Mouse (Mus musculus): ENCODE data around the gene Vangl1. TPM values are rescaled to one million over a fixed set of nuclear protein-coding genes. Genes with fewer than 3 reads are reported as not detected.

Vangl1 gene
- polyA plus RNA-seq, 1 experiment, result 41.9 TPM

DNA sequence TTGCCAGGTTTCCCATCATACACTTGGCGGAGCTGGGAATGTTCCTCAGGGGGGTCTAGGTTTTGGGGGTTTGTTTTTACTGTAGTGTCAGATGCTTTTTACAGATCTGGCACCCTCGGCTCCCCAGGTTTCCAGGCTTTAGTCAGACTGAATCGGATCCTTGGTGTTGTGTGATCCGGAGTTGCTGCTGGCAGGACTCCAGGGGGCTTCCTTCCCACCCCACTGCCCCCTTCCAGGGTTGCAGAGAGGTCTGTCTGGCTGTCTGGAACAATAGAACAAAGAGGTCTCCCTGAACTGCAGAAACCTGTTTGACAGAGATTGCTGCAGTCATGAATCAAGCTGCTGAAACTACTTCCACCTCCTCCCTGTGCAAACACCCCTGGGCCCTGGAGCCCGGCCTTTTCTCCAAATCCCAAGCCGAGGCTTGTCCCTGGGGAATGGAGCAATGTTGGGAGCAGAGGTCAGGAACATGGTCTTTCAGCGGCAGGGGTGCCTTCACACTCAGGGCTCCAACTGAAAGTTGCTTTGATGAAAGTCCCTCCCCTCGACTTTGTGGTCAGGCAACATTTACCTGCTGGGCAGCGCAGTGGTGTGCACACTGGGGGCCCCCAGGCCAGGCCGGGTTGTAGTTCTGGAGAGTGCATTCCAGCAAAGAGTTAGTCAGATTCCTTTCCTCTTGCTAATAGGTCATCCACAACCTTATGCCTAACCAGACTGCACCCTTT, 68.9 kb downstream of the Vangl1 start:
- no peak overlapping the region for H3K4me3 ChIP-seq (replicated peaks)
- peaks cover 10% of the 10 kb centered on the region for H3K4me1 ChIP-seq (ENCODE audit: control insufficient read depth)
- peaks cover 28% of the 10 kb centered on the region for H3K27me3 ChIP-seq (ENCODE audit: control insufficient read depth)
- no peak for TF ChIP-seq GATA1 (IDR thresholded peaks at IDR 0.05; ENCODE audit: low read length)
- TF ChIP-seq TAL1 (IDR thresholded peaks at IDR 0.05; ENCODE audit: low read length), result no peak
- H3K9me3 ChIP-seq (ENCODE audit: control insufficient read depth, low read length), result no peaks in the 10 kb centered on the region
- no peaks in the 10 kb centered on the region for H3K36me3 ChIP-seq (ENCODE audit: control insufficient read depth)

DNA sequence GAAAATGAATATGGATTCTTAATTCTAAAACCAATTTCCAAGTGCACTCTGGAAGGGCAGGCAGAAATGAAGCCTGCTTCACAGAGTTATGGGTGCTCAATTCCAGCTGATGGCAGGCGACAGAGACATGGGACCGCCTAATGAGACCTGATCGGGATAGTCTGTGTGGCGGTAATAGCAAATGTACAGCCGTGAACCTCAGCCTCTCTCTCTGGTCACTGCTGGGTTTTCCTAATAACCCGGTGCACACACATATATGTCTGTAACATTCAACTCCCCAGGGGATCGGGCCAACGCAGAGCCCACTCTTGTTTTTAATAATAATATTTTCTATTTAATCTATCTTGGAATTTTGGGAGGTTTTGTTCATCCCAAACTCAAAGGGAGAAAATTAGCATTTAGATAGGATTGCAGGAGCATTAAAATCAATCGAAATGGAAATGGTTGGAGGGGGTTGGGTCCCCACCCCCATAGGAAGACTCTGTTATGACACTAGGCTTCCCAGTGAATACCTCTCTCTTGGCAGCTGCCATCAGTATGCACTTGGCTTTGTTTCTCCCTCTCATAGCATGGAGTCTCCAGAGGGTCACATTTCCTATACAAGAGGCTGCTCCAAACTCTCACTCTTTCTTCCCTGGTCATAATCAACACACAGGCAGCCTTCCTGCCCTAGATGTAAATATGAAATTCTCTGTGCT, 72.7 kb downstream of the Vangl1 start:
- no peak for TF ChIP-seq TAL1 (IDR thresholded peaks at IDR 0.05; ENCODE audit: low read length)
- no peak for TF ChIP-seq GATA1 (IDR thresholded peaks at IDR 0.05; ENCODE audit: low read length)
- no peaks in the 10 kb centered on the region for H3K36me3 ChIP-seq (ENCODE audit: control insufficient read depth)
- H3K27me3 ChIP-seq (ENCODE audit: control insufficient read depth), result peaks cover 11% of the 10 kb centered on the region
- H3K9me3 ChIP-seq (ENCODE audit: control insufficient read depth, low read length), result no peaks in the 10 kb centered on the region
- H3K4me1 ChIP-seq (ENCODE audit: control insufficient read depth), result peaks cover 25% of the 10 kb centered on the region
- no peak overlapping the region for H3K4me3 ChIP-seq (replicated peaks)

GRCm38 (mm10) chr3:102130478-102130877, 74.0 kb downstream of the Vangl1 start:
- H3K36me3 ChIP-seq (ENCODE audit: control insufficient read depth), result no peaks in the 10 kb centered on the region
- no peak overlapping the region for H3K4me3 ChIP-seq (replicated peaks)
- peaks cover under 1% of the 10 kb centered on the region; the same call in 1 of the 2 replicates for H3K27me3 ChIP-seq (ENCODE audit: control insufficient read depth)
- TF ChIP-seq GATA1 (IDR thresholded peaks at IDR 0.05; ENCODE audit: low read length), result no peak
- TF ChIP-seq TAL1 (IDR thresholded peaks at IDR 0.05; ENCODE audit: low read length), result no peak
- H3K9me3 ChIP-seq (ENCODE audit: control insufficient read depth, low read length), result no peaks in the 10 kb centered on the region
- peaks cover 23% of the 10 kb centered on the region for H3K4me1 ChIP-seq (ENCODE audit: control insufficient read depth)

- Histone ChIP-seq H3K4me1 (ENCODE audit: control insufficient read depth) (peaks cover 26% of the 10 kb centered on the region), H3K4me3 (replicated peaks) (no peak overlapping the region), H3K36me3 (ENCODE audit: control insufficient read depth) (no peaks in the 10 kb centered on the region), H3K9me3 (ENCODE audit: control insufficient read depth, low read length) (no peaks in the 10 kb centered on the region), H3K27me3 (ENCODE audit: control insufficient read depth) (no peaks in the 10 kb centered on the region)
- no peak for TF ChIP-seq GATA1 (IDR thresholded peaks at IDR 0.05; ENCODE audit: low read length)
- TF ChIP-seq TAL1 (IDR thresholded peaks at IDR 0.05; ENCODE audit: low read length), result no peak
Observed at GRCm38 (mm10) chr3:102128242-102128641, 76.3 kb downstream of the Vangl1 start.

GRCm38 (mm10) chr3:102127114-102127513, 77.4 kb downstream of the Vangl1 start:
- H3K27me3 ChIP-seq (ENCODE audit: control insufficient read depth), result no peaks in the 10 kb centered on the region
- H3K4me1 ChIP-seq (ENCODE audit: control insufficient read depth), result peaks cover 26% of the 10 kb centered on the region
- H3K4me3 ChIP-seq (replicated peaks), result no peak overlapping the region
- TF ChIP-seq TAL1 (IDR thresholded peaks at IDR 0.05; ENCODE audit: low read length) (no peak), GATA1 (IDR thresholded peaks at IDR 0.05; ENCODE audit: low read length) (no peak)
- H3K36me3 ChIP-seq (ENCODE audit: control insufficient read depth), result no peaks in the 10 kb centered on the region
- H3K9me3 ChIP-seq (ENCODE audit: control insufficient read depth, low read length), result no peaks in the 10 kb centered on the region

- no peaks in the 10 kb centered on the region for H3K36me3 ChIP-seq (ENCODE audit: control insufficient read depth)
- H3K9me3 ChIP-seq (ENCODE audit: control insufficient read depth, low read length), result peaks cover 5% of the 10 kb centered on the region
- H3K27me3 ChIP-seq (ENCODE audit: control insufficient read depth), result no peaks in the 10 kb centered on the region
- H3K4me1 ChIP-seq (ENCODE audit: control insufficient read depth), result peaks cover 36% of the 10 kb centered on the region
- TF ChIP-seq GATA1 (IDR thresholded peaks at IDR 0.05; ENCODE audit: low read length) (no peak), TAL1 (IDR thresholded peaks at IDR 0.05; ENCODE audit: low read length) (no peak)
- H3K4me3 ChIP-seq (replicated peaks), result no peak overlapping the region
Observed at GRCm38 (mm10) chr3:102125546-102125945, 78.9 kb downstream of the Vangl1 start.

DNA sequence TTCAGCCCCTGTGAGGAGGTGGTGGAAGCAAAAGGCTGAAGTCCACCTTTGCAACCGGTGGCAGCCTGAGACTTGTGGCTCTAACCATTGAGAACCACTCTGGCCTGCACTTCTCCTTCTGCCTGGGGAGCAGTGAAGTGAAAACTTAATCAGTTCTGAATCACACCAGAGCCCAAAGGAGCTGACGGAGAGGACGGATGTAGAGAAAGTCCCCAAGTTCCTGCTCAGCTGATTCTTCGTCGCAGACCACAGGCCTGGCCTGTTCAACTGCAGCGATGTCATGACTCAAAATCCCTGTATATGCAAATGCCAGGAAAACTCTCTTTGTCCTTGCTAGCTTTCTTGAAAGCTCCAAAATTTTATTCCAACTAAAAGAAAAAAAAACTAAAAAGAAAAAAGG, 80.8 kb downstream of the Vangl1 start:
- H3K4me1 ChIP-seq (ENCODE audit: control insufficient read depth), result peaks cover 33% of the 10 kb centered on the region
- peaks cover 6% of the 10 kb centered on the region for H3K9me3 ChIP-seq (ENCODE audit: control insufficient read depth, low read length)
- TF ChIP-seq TAL1 (IDR thresholded peaks at IDR 0.05; ENCODE audit: low read length) (no peak), GATA1 (IDR thresholded peaks at IDR 0.05; ENCODE audit: low read length) (no peak)
- H3K27me3 ChIP-seq (ENCODE audit: control insufficient read depth), result peaks cover 3% of the 10 kb centered on the region; the same call in 1 of the 2 replicates
- no peaks in the 10 kb centered on the region for H3K36me3 ChIP-seq (ENCODE audit: control insufficient read depth)
- H3K4me3 ChIP-seq (replicated peaks), result no peak overlapping the region

- Histone ChIP-seq H3K4me3 (replicated peaks) (no peak overlapping the region), H3K9me3 (ENCODE audit: control insufficient read depth, low read length) (peaks cover 6% of the 10 kb centered on the region), H3K27me3 (ENCODE audit: control insufficient read depth) (peaks cover 3% of the 10 kb centered on the region; the same call in 1 of the 2 replicates), H3K4me1 (ENCODE audit: control insufficient read depth) (peaks cover 23% of the 10 kb centered on the region), H3K36me3 (ENCODE audit: control insufficient read depth) (no peaks in the 10 kb centered on the region)
- TF ChIP-seq TAL1 (IDR thresholded peaks at IDR 0.05; ENCODE audit: low read length), result no peak
- no peak for TF ChIP-seq GATA1 (IDR thresholded peaks at IDR 0.05; ENCODE audit: low read length)
Observed at GRCm38 (mm10) chr3:102122046-102122445, 82.4 kb downstream of the Vangl1 start.

GRCm38 (mm10) chr3:102120947-102121346, 83.5 kb downstream of the Vangl1 start:
- Histone ChIP-seq H3K4me3 (replicated peaks) (no peak overlapping the region), H3K36me3 (ENCODE audit: control insufficient read depth) (no peaks in the 10 kb centered on the region), H3K4me1 (ENCODE audit: control insufficient read depth) (peaks cover 23% of the 10 kb centered on the region), H3K9me3 (ENCODE audit: control insufficient read depth, low read length) (peaks cover 6% of the 10 kb centered on the region), H3K27me3 (ENCODE audit: control insufficient read depth) (peaks cover 3% of the 10 kb centered on the region; the same call in 1 of the 2 replicates)
- TF ChIP-seq GATA1 (IDR thresholded peaks at IDR 0.05; ENCODE audit: low read length) (no peak), TAL1 (IDR thresholded peaks at IDR 0.05; ENCODE audit: low read length) (no peak)

All from erythroblast, embryonic 14.5 days (primary cell).